Mouse (Mus musculus) small intestine, adult 2 months (tissue): ENCODE data around the gene Ttc39a. TPM values are rescaled to one million over a fixed set of nuclear protein-coding genes. Genes with fewer than 3 reads are reported as not detected.

Source experiments
- H3K27ac ChIP-seq: fragments of 200-500 bp; 2 replicates; pipeline ENCODE4 v1.5.1; 2012; ENCODE audit warnings: low read depth, low read length, control low read depth, inconsistent platforms; ENCODE audit not compliant: insufficient read depth
- H3K27me3 ChIP-seq: fragments of 200-500 bp; 2 replicates; pipeline ENCODE4 v1.6.1; 2012; ENCODE audit warnings: mild to moderate bottlenecking, moderate library complexity, low read length, inconsistent platforms; ENCODE audit not compliant: control insufficient read depth, insufficient read depth
- H3K36me3 ChIP-seq: fragments of 200-500 bp; 2 replicates; pipeline ENCODE4 v1.6.1; 2012; ENCODE audit warnings: mild to moderate bottlenecking, low read length, control low read depth, inconsistent platforms; ENCODE audit not compliant: control insufficient read depth, insufficient read depth
- H3K4me1 ChIP-seq: fragments of 200-500 bp; 2 replicates; pipeline ENCODE4 v1.6.1; 2012; ENCODE audit warnings: low read length, inconsistent platforms, mixed read lengths; ENCODE audit not compliant: control insufficient read depth, insufficient read depth, insufficient read length
- H3K4me3 ChIP-seq: fragments of 200-500 bp; 2 replicates; pipeline ENCODE4 v1.5.1; 2012; ENCODE audit warnings: low read depth, mild to moderate bottlenecking, control low read depth, inconsistent platforms, low read length, moderate library complexity
- CTCF ChIP-seq: fragments of 200-500 bp; IDR thresholded peaks from 2 replicates; pipeline ENCODE4 v1.5.1; 2012; ENCODE audit warnings: low read depth, mild to moderate bottlenecking, control low read depth, inconsistent platforms, low read length, moderate library complexity, mixed read lengths; ENCODE audit not compliant: insufficient replicate concordance, insufficient read length; ENCODE audit errors: extremely low read depth
- POLR2A ChIP-seq: fragments of 200-500 bp; IDR thresholded peaks from 2 replicates; pipeline ENCODE4 v1.6.1; 2012; ENCODE audit warnings: low read depth, mild to moderate bottlenecking, control low read depth, inconsistent platforms, low read length, moderate library complexity
- WGBS: fragments of 180-500 bp; shearing (Covaris S2); methylation state at CpG from one replicate; pipeline ENCODE4 v1.1.7; 2018; 5-methylcytosine and 5-hydroxymethylcytosine counted together
- polyA plus RNA-seq: library from polyadenylated mRNA; depleted of rRNA; stranded (reverse); fragments of >200 nt; gene quantifications from 2 replicates; pipeline ENCODE4 v1.2.3, GENCODE M21; 2012; rRNA removed

The Ttc39a gene
- polyA plus RNA-seq = 17.1 and 17.5 TPM in 2 replicates

DNA sequence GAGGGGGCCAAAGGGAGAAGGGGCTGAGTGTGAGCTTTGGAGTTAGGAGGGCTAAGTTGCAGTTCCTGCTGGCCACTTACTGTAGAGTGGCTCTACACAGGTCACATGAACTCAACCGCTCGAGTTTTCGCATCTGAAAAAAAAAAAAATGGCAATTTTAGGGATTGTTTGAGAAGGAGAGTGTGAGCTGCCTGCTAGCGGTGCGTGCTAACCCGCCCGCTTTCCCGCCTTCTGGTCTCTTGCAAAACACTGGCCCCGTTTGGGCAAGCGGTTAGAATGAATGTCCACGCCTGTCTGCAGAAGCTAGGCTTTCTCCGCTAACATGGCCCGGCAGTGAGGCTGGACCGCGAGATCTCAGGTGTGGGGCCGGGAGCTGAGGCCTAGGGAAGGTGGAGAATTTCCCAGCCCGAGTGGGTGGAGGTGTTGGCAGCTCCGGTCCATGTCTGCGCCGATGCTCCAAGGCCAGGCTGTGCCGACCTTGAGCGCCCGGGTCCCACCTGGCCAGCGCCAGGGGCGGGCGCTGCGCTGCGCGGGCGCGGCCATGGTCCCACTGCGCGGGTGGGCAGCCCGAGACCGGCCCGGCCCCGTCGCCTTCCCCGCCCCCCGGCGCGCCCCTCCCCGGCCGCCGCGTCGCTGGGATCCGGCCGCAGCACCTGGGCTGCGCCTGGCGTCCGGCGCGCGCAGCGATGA lies at the start of gene Ttc39a:
Gene Ttc39a, plus strand, starts transcription at position 138 of the 690 bp plus-strand sequence.
- WGBS = under 1% methylated on average over 52 of the region's 56 CpGs
- Histone ChIP-seq H3K4me3 (peak within 1 kb of the TSS; percentile 60), H3K36me3 (no peaks in the 10 kb centered on the region), H3K27me3 (peaks cover 3% of the 10 kb centered on the region; the same call in 1 of the 2 replicates), H3K27ac (peak within 1 kb of the TSS; percentile 55), H3K4me1 (peaks cover 8% of the 10 kb centered on the region; the same call in 1 of the 2 replicates)
- TF ChIP-seq POLR2A = no peak
- TF ChIP-seq CTCF = no peak

DNA sequence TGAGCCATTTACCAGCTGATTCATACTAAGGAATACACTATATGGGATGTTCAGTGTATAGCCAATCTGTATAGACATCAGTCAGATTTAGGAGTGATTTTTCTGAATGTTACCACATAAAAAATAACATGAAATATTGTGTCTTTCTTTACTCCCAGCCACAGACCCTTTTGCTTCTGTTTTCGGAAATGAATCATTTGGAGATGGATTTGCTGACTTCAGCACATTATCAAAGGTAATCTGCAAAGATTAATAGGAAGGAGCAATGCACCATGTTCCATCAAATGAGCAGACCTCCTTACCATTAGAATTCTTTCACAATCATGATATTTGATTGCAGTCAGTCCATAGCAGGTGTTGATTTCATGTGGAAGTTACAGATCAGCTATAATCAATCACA lies 28.3 kb upstream of the Ttc39a start:
- H3K36me3 ChIP-seq = peaks cover 42% of the 10 kb centered on the region
- TF ChIP-seq CTCF (no peak), POLR2A (no peak)
- no peak overlapping the region for H3K4me3 ChIP-seq
- H3K4me1 ChIP-seq = no peaks in the 10 kb centered on the region
- no peak overlapping the region for H3K27ac ChIP-seq
- WGBS = 95% methylated on average over 1 of the region's 1 CpGs
- H3K27me3 ChIP-seq = no peaks in the 10 kb centered on the region

DNA sequence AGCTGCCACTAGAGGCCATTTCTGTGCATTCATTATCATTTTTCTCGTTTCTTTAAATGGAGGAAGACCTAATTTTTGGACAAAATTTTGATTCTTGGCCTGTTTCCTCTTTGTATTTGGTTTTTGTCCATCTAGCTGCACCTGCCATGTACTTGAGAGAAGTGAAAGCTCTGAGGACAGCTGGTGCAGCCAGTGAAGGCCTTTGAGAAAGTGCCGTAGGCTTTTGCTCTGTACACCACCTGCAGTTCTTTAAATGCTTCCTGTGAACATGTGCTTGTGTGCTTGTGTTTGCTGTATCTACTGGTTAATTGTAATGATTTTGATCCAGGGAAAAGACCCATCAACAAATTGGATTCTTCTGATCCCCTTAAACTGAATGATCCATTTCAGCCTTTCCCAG lies 24.0 kb upstream of the Ttc39a start:
- 84% methylated on average over 2 of the region's 2 CpGs for WGBS
- H3K36me3 ChIP-seq = peaks cover 35% of the 10 kb centered on the region
- no peak overlapping the region for H3K27ac ChIP-seq
- H3K27me3 ChIP-seq = no peaks in the 10 kb centered on the region; the same call in 1 of the 2 replicates
- no peak overlapping the region for H3K4me3 ChIP-seq
- no peaks in the 10 kb centered on the region for H3K4me1 ChIP-seq
- TF ChIP-seq CTCF (no peak), POLR2A (no peak)

DNA sequence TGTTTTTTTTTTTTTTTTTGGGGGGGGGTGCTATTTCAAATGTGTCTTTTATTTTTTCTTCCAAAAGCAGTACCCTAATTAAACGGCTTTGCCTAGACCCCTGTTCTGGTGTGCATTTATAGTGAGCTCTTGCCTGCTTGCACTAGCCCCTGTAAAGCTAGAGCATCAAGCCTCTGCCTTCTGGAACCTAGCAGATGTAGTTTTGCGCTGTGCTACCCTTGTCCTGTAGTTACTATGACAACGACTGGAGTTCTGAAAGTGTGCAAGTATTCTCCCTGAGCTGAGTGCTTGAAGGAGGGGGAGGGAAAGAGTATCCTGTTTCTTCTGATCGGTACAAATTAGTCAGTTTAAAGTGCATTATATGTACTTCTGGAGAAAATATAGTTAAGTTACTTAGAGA lies 20.8 kb upstream of the Ttc39a start:
- no peaks in the 10 kb centered on the region; the same call in 1 of the 2 replicates for H3K27me3 ChIP-seq
- H3K27ac ChIP-seq = no peak overlapping the region

DNA sequence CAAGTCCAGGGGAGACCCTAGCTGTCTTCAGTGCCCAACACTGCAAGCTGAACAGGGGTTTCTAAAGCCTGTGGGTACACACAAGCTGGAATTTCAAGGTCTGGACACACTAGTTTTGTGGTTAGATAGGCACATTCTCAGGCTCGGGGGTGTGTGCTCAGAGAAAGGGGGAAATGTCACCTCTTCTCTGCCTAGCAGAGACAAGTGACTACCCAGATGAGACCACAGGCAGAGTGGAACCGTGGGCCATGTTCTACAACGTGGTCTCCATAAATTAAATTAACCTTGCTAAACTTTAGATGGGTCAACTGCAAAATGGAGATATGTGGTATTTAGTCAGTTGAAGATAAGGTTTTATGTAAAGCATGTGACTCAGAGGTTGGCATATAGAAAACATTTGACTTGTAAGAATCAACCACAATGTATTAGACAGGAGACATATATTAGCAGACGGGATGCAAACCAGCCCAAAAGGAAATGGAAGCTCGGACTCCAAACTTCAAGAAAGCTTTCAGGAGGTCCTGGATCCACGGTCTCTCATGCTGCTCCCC lies 13.1 kb upstream of the Ttc39a start:
- Histone ChIP-seq H3K27ac (no peak overlapping the region), H3K4me3 (no peak overlapping the region), H3K36me3 (peaks cover 6% of the 10 kb centered on the region), H3K4me1 (peaks cover 9% of the 10 kb centered on the region), H3K27me3 (no peaks in the 10 kb centered on the region)
- WGBS = 50% methylated on average over 6 of the region's 6 CpGs
- TF ChIP-seq CTCF (no peak), POLR2A (no peak)

More for the DNA sequence above, 20.8 kb upstream of the Ttc39a start:
- TF ChIP-seq POLR2A (no peak), CTCF (no peak)
- Histone ChIP-seq H3K36me3 (peaks cover 22% of the 10 kb centered on the region), H3K4me3 (no peak overlapping the region), H3K4me1 (no peaks in the 10 kb centered on the region)
- WGBS = 91% methylated on average over 4 of the region's 4 CpGs

DNA sequence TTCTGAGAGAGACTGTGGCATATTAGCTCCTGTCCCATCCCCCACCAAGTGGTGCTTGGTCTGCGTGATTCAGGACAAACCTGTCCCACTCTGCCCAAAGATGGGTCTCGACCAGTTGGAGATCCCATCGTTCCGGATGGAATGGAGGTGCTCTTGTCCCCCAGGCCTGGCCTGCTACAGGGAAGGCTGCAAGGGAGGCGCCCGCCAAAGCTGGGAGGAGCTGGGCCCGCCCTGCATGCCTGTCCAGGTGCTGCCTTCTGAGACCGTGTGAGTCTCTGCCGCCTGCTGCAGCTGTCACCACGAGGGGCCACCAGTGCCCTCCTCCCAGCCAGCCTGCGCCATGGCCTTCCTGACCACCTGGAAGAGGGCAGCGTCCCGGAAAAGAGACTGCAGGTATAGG lies 12.5 kb upstream of the Ttc39a start:
- H3K27me3 ChIP-seq = no peaks in the 10 kb centered on the region
- H3K4me1 ChIP-seq = peaks cover 9% of the 10 kb centered on the region
- TF ChIP-seq CTCF = no peak
- TF ChIP-seq POLR2A = no peak
- 4% methylated on average over 13 of the region's 13 CpGs for WGBS
- peak overlapping the region; percentile 39 for H3K4me3 ChIP-seq
- H3K27ac ChIP-seq = no peak overlapping the region
- H3K36me3 ChIP-seq = 0 out of 2 replicates have a peak, but pooled peaks cover 3% of the 10 kb centered on the region

DNA sequence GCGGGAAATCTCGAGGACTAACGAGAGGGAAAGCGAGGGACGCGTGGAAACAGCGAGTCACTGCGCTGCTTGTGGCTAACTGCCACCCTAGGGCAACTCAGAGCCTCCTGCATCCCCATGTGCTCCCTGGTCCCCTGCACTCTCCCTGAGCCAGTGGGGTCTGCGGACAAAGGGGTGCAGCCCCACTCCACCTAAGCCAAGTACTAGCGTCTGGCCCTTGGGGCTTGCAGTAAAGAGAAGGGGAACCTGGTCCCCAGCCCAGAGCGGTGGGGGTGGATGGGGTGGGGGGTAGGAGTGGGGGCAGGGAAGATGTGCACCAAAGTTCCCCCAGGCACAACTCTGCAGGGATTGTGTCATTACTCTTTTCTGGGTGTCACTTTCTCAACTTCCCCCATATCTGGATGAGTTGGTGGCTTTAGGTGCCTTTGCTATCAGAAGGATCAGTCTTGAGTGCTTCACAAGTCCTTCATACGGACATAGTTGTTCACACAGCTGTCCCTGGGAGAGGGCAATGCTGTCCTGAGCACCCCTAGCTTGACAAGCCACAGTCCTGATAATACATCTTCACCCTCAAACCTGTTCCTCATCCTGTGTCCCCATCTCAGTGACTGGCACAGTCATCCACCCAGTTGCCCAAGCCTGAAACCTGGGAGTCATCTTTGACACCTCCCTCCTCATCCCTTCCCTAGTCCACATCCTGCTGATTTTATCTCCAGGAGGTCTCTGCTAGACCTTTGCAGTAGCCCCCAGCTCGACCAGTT lies 11.9 kb upstream of the Ttc39a start:
- H3K36me3 ChIP-seq = 0 out of 2 replicates have a peak, but pooled peaks cover 2% of the 10 kb centered on the region
- TF ChIP-seq POLR2A (no peak), CTCF (no peak)
- WGBS = 28% methylated on average over 13 of the region's 13 CpGs
- no peaks in the 10 kb centered on the region for H3K27me3 ChIP-seq
- H3K4me1 ChIP-seq = peaks cover 9% of the 10 kb centered on the region
- H3K4me3 ChIP-seq = peak overlapping the region; percentile 39
- no peak overlapping the region for H3K27ac ChIP-seq
